Mouse (Mus musculus) urinary bladder, adult 2 months (tissue): ENCODE results near the gene Espnl. TPM values are rescaled to one million over a fixed set of nuclear protein-coding genes. Genes with fewer than 3 reads are reported as not detected.

Experiments
- DNase-seq: peaks from one replicate; pipeline ENCODE4 v3.0.0; 2022; ENCODE audit warnings: low spot score
- polyA plus RNA-seq: library from polyadenylated mRNA; depleted of rRNA; stranded (reverse); fragments of >200 nt; gene quantifications from 2 replicates; pipeline ENCODE4 v1.2.3, GENCODE M21; 2012; rRNA removed

Espnl gene
- polyA plus RNA-seq: 0.03 and 0.04 TPM in 2 replicates

DNA sequence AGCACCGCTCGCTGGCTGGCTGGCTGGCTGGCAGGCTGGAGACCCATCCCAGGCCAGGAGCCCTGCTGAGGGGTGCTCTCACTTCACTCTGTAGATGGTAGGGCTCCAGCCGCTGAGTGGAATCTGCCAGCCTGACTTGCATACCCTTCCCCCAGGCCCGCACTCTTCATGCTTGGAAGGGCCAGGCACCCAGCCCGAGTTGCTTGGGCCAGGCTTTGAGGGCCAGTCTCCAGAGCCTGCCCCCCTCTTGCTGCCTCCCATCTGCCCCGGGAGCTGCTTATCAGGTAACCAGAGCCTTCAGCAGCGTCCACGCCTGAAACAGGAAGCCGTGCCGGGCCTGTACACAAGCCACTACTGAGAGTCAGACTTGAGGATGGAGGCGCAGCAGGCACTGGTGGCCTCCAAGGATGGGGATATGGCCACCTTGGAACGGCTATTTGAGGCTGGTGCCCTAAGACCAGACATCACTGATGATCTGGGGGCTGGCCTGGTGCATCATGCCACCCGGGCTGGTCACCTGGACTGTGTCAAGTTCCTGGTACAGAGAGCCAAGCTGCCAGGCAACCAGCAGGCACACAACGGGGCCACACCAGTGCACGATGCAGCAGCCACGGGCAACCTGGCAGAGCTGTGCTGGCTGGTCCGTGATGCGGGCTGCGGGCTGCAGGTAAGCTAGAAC, at the start of gene Espnl:
Espnl (plus strand) TSS at position 316 of the 679 bp plus-strand sequence.
- DNase-seq: no peak

DNA sequence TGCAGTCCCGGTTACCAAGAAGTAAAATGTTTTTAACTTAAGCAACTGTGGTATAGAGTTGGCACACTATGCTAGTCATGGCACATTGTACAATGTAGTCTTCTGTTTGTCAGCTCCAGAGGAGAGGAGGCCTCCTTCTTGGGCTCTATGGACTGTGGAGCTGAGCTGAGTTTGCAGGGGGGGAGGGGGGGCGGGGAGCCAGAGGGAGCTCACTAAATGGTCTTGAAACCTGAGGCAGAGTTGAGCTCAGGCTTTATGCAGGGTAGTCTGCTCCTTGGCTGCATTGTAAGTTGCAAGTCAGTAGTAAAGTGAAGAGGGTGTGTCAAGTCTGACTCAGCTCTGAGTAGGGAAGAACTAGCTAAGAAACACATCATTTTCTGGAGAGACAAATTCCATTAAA, 49.6 kb upstream of the Espnl start:
- no peak for DNase-seq

DNA sequence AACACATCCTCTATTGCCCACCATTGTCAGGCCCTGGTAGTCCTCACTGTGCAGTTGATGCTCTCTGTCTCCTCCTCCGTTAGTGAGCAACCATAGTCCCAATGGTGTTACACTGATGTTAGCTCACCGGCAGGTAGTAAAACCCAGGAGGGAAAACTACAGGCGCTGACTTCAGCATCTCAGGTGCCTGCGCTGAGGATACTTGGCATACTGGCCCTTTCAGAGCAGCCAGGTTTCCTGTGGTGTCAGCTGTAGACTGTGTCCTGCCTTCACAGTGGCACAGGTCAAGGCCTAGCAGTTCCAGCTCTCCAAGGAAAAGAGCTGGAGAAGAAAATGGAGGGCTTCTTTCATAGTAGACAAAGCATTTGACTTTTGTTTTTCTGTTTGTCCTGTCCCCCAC, 45.3 kb upstream of the Espnl start:
- no peak for DNase-seq

GRCm38 (mm10) chr1:91277480-91277879, 44.4 kb upstream of the Espnl start:
- DNase-seq: no peak

GRCm38 (mm10) chr1:91278410-91279119, 43.3 kb upstream of the Espnl start:
- no peak for DNase-seq

DNA sequence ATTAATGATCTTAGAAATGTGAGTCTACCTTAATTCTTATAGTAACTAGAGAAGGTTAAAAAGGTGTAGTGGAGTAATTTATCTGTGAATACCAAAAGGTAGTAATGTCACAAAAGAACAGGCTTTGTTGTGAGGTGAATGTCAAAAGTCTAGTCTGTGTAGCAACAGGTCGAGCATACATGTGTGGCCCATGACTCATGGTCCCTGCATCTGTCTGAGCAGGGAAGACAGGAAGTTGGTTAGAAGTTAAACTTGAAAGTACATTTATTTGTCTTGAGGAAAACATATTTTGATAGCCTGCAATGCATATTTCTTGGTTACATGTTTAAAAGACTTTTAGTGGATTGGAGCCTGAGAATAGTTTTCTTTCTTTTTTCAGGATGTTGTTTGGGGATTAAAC, 42.7 kb upstream of the Espnl start:
- no peak for DNase-seq

- DNase-seq: no peak
Observed at GRCm38 (mm10) chr1:91282582-91282981, 39.3 kb upstream of the Espnl start.

- DNase-seq: no peak
Observed at GRCm38 (mm10) chr1:91289375-91289774, 32.5 kb upstream of the Espnl start.

DNA sequence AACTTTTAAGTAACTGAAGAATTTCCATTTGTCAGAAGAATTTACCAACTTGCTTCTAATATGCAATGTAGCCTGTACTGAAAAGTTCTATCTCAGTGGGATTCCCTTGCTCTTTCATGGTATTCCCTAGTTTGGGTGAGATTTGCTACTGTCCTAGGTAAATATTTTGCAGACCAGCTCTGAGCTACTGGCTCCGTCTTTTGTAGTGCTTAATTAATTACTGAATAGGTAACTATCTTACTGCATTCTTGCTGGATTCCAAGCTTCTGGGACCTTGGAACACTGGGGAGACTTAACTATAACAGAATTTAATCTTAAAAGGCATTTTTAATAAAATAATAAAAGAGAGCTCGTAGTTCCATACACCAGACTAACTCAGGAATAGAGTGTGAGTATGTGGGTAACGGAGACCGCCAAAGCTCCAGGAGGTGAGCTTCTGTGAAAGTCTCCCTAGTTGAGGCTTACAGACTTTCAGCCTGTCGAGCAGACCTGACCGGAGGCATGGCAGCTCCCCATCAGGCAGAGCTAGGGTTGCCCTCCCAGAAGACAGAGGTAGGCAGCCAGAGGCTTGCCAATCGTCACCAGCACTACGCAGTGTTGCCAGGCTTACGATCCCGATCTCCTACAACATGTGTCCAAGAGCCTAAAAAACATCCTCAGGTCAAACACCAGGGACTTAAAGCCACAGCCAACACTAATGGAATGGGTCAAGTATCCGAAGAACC, 29.6 kb upstream of the Espnl start:
- DNase-seq: no peak

GRCm38 (mm10) chr1:91295544-91295943, 26.3 kb upstream of the Espnl start:
- no peak for DNase-seq

- peak; percentile 91 for DNase-seq
Observed at GRCm38 (mm10) chr1:91297799-91298744, 23.8 kb upstream of the Espnl start, which contains the start of gene Scly. Scly (plus strand) TSS chr1:91298338.

DNA sequence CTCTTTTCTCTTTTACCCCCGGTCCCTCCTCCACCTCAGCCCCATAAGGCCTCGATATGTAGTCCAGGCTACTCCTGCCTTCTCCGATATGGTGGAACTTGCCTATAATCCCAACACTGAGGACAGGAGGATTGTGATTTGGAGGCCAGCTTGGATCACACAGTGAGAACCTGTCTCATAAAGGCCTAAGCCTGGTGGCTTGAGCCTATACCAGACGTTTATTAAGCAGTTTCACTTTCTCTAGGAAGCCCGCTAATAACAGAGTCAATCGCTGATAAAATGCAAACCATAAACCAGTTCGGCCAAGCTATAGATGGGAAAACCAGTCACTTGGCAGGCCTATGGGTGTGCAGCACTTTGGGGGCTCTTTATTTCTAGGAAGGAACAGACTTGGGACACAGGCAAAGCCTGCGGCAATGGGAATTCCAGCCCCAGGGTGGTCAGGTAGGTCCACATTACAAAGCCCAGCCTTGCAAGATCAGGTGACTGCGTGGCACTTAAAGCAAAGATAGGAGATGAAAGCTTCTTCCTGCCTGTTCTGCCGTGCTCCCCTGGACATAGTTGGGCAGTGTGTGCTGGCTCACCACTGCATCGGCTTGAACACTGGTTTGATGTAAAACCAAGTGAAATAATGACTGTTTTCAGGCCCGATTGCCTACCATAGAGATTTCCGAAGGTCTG, 22.7 kb upstream of the Espnl start:
- no peak for DNase-seq

DNA sequence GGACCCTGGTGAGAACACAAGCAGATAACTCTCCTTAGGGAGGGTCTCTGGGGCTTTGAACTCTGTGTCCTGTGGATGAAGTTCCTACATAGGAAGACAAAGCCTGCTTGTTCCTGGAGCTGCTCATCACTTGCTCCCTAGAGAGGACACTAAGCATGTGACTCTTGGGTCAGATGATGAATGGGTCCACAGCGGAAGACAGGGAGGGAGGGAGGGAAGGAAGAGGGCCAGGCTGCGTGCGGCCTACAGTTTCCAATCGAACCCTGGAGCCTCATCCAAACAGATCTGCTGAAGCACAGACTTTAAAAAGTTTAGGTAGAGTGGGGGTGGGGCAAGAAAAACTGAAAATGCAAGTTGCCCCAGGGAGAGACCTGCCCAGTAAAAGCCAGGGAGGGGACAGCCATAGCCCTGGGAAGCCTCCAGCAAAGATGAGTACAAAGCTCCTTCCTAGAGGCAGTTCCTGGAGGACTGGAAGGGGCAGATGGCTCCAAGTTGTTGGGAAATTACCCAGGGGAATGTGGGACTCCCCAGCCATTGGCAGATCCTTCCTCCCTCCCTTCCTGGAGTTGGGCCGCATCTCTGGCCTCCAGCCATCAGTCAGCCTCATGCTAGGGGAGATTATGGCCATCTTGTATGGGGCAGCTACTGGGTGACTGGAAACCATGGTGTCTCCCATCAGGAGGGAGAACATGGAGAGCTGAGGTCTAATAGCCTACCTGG, 22.0 kb upstream of the Espnl start:
- no peak for DNase-seq

GRCm38 (mm10) chr1:91301206-91301920, 20.5 kb upstream of the Espnl start:
- no peak for DNase-seq

- DNase-seq: no peak
Observed at GRCm38 (mm10) chr1:91302021-91302420, 19.9 kb upstream of the Espnl start.

DNA sequence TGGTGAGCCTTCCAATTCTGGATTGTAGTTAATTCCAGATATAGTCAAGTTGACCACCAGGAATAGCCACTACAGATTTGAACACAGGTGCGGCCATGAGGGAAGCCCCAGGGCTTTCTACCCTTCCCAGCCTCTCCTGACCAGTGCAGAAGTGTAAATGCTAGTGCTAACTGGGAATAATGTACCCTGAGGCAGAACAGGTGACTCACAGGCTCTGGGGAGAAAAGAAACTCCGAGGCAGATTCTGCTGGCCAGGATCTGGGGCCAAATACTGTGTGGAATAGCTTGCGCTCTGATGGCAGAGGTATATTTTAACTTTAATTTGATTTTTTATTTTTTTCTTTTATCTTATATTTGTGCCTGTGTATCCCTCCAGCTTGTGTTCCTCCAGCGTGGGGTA, 17.3 kb upstream of the Espnl start:
- DNase-seq: no peak

GRCm38 (mm10) chr1:91309366-91310085, 12.3 kb upstream of the Espnl start:
- DNase-seq: no peak

DNA sequence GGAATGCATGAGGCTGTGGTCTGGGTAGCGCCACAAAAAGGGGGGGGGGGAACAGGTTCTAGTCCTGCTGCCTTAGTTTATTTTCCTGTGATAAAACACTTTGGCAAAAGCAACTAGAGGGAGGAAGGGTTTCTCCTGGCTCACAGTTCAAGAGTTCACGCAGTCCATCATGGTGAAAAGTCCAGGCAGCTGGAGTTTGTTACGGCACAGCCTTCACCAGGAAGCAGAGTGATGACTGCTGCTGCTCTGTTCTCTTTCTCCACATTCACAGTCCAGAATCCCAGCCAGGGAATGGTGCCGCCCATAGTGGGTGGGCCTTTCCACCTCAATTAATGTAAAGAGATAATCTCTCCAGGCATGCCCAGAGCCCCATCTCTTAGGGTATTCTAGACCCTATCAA, 9.6 kb upstream of the Espnl start:
- no peak for DNase-seq

DNA sequence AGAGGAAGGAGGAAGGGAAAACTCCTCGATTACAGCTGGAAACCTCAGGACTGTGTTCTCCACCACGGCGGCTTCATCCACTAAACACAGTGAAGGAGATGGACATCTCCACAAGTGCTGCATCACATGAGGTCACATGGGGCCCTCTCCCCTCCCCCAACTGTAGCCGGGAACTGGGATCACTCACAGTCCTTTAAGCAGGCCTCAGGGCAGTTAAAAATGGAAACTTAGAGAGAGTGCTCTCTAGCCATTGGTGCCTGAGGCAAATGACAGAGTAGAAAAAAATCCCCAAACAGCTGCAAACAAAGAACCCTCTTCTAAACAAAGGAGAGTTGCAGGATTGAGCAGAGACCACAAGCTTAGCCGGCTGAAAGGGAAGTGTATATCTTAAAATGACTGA, 8.6 kb upstream of the Espnl start:
- DNase-seq: no peak
